Mouse (Mus musculus): Measurements from ENCODE around the gene Cyp4f14.
"Not testable (repeated sequence)": the region's sequence is repeated elsewhere in the genome, so short reads cannot be mapped to it uniquely, and the experiment has no call there.

Cyp4f14 gene

GRCm38 (mm10) chr17:32891239-32892180 is 25.6 kb downstream of the Cyp4f14 start, which contains the start of gene Zfp870:
Gene Zfp870 (minus strand): TSS chr17:32891642.
- DNase-seq (ENCODE audit: inconsistent ontology term): peak; percentile 93

DNA sequence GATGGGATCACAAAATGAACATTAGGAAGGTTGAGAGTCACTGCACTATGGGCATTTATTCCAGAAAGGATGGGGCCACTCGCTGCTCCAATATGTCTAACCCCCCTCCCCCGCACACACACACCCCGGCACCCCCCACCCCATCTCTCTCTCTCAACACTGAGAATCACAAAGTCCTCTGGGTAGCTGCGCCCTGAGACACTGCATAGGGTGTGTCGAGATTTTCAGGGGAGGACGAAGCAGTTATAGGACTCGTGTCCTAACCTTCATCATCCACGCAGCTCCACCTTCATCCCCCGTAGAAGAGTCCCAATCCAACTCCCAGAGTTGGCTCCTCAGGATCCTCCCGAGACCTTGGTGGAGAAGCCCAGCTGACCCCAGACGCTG is 26.3 kb downstream of the Cyp4f14 start:
- DNase-seq (ENCODE audit: inconsistent ontology term): no peak

GRCm38 (mm10) chr17:32889611-32890010 is 27.5 kb downstream of the Cyp4f14 start:
- DNase-seq (ENCODE audit: inconsistent ontology term): no peak

GRCm38 (mm10) chr17:32880320-32881218 is 36.6 kb downstream of the Cyp4f14 start:
- no peak for DNase-seq (ENCODE audit: inconsistent ontology term)

DNA sequence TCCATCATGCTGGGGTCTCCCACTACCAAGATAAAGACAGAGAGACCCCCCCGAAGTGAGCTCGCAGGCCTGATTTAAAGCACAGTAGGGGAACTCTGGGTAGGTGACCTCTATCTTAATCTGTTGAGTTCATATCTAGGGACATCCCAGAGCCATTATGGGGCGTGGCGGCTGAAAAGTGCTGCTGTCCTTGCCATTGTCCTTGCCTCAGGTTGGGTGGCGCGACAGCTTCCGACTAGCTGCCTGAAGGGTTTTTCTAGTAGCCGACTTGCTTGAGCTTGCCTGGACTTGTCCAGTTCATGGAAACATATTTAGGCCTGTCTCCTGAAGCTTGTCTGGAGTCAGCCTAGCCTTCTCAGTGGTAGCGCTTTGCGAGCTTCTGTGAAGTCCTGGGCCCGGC is 38.4 kb downstream of the Cyp4f14 start:
- no peak for DNase-seq (ENCODE audit: inconsistent ontology term)

DNA sequence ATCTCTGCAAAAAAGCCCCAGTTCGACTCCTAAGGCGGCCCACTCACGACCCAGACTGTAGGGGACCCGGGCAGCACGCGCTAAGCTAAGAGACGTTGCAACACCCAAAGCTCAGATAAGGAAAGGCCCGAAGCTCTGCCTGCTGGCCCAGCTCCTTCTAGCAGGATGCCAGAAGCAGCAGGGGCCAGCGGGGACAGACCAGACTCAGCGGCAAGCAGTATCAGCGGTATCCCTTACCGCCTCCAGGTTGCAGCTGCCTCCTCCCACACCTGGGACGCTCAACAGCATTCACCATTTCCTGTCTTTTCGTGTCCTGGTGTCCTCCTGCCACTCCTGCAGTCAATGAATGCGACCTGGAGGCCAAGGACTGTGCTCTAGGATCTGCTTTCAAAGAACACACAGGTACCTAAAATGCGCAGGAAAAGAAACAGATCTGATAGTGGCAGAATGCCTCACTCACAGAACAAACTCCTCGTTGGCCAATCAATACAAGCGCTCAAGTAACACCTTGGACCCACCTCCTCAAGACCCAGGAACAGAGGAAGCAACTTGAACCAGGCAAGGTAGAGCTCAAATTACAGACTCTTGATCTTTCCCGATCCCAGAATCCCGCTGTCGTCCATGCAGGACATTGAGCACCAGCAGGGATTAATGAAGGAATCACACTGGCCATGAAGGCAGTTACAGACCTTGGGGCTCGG is 39.5 kb downstream of the Cyp4f14 start:
- no peak for DNase-seq (ENCODE audit: inconsistent ontology term)

- no peak for DNase-seq (ENCODE audit: inconsistent ontology term)
Observed at GRCm38 (mm10) chr17:32872696-32873095, 44.4 kb downstream of the Cyp4f14 start.

GRCm38 (mm10) chr17:32872091-32872490 is 45.1 kb downstream of the Cyp4f14 start:
- no peak for DNase-seq (ENCODE audit: inconsistent ontology term)

DNA sequence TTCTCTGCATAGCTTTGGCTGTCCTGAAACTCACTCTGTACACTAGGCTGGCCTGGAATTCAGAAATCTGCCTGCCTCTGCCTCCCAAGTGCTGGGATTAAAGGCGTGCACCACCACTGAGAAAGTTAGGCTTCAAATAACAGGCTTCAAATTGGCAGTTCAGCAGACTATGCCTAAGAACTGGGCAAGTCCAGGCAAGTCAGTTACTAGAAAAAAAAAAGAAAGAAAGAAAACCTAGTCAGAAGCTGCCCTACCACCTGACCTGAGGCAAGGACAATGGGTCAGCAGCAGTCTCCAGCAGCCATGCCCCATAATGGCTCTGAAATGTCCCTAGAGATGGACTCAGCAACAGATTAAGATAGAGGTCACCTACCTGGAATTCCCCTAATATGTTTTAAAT is 45.7 kb downstream of the Cyp4f14 start:
- DNase-seq (ENCODE audit: inconsistent ontology term): no peak

- DNase-seq (ENCODE audit: inconsistent ontology term): not testable (repeated sequence)
Observed at GRCm38 (mm10) chr17:32867266-32867665, 49.9 kb downstream of the Cyp4f14 start.

DNA sequence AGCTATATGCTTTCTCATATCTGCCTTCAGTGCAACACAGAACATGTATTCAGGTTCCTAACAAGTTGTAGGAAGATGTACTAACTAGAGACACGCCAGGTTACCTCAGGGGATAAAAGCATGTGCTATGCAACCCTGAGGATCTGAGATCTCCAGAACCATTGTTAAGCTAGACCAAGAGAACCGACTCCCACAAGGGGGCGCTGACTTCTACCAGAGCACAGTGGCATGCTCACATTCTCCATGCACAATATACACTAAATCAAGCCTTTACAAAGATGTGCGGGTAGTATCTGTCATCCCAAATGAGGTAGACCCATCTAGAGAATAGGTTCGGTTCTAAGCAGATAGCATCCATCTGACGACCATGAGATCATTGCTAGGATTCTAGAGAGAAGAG is 60.4 kb downstream of the Cyp4f14 start:
- not testable (repeated sequence) for DNase-seq (ENCODE audit: inconsistent ontology term)

Measured in Muller cell, postnatal 12 days (primary cell).